Mouse (Mus musculus) stomach, postnatal 0 days (tissue): ENCODE measurements around the gene Tmem167b.

Experiments
- CTCF ChIP-seq: IDR thresholded peaks from 2 replicates; pipeline ENCODE4 v1.5.1; 2016; ENCODE audit warnings: antibody characterized with exemption, low read depth, mild to moderate bottlenecking, moderate library complexity
- EP300 ChIP-seq: optimal IDR thresholded peaks from 2 replicates; pipeline ENCODE3; 2016; ENCODE audit warnings: antibody characterized with exemption

DNA sequence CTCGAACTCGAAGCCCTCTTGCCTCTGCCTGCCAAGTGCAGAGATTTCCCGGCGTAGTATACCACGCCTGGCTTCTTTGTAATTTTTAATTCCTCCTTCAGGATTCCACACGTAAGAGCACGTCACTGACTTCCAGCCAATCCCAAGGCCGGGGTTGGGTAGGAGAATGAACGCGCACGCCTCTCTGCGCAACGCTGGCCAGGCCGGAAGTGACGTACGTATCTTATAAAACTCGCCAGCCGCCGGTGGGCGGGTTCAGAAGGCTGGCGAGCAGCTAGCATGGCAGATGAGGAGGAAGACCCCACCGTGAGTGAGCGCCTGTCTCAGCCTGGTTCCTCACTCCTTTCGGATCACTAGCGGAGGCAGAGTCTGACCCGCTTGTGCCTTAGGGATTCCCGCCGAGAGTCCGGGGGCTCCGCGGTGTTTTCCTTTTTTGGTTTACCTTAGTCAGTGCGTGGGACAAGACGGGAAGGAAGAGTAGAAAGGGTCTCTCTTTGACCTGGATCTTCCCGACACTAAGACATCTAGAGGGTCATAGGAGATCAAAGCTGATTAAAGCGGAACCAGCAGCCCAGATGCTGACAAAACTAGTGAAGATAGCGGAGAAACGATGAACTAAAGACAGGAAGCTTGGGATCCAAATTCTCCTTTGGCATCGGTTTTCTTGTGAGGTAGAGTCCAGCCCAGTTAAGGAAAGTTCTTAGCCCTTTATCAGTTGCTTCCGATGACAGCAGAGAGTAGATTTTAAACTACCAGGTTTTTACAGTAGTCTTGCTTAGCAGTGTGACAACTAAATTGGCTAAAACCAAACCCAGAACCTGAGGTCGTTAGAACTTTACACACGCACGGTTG is 9.4 kb upstream of the Tmem167b start, which contains the start of gene Taf13:
- TF ChIP-seq CTCF: no peak
- peak; percentile 50 for TF ChIP-seq EP300
